Mouse (Mus musculus) gastrocnemius, postnatal 36 days (tissue): ENCODE results near the gene Ptprg. TPM values are rescaled to one million over a fixed set of nuclear protein-coding genes. Genes with fewer than 3 reads are reported as not detected.

Source experiments
- DNase-seq, 2 experiments: peaks; one replicate each; pipeline ENCODE4 v3.0.0; 2022
- intact Hi-C: fragments of 180-260 bp; cut with DNase I; formaldehyde crosslinking; loops from one replicate; pipeline ENCODE4 v1.15.1; 2025
- total RNA-seq, 2 experiments: library from RNA; stranded (reverse); gene quantifications; 2 replicates each; pipeline ENCODE4 v1.2.3; 2021

The Ptprg gene
- total RNA-seq, 2 experiments from 2014 or later, result 25.4 to 26.2 TPM

DNA sequence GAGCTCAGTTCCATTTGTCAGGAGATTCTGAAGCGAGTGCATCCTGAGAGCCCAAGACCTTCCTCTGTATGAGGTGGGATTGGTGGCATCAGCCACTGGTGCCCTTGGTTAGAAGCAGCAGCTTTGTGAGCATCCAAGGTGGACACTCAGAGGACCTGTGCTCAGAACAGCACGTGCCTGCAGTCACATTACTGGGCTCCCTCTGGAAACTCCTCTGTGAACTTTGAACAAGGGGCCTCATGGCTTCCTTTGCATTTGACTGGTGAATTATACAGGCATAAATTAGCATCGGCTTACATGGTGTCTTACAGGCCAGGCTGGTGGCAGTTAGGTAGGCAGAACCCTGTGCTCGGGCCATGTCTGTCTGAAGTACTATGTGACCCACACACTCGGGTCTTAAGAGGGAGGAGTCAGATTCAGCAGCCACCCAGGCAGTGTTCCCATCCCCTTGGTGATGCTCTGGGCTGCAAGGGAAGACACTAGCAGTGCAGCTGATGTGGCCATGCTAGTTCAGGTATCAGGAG lies 609.1 kb downstream of the Ptprg start:
- intact Hi-C loops, result no loop called here
- DNase-seq, result no peak

DNA sequence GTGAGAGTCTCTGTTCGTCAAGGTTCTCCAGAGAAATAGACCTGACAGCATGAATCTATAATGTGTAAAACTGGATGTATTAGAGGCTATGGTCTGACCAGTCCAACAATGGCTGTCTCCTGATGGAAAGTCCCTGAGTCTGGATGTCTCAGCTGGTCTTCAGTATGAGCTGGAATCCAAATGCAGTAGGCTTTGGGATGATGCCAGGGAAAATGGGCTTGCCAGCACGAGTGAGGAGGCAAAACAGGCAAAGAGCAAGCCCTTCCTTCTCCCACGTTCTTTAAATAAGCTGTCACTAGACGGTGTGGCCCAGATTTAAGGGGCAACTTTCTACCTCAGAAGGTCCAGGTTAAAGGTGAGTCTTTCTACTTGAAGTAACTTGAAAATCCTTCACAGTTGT lies 609.9 kb downstream of the Ptprg start:
- intact Hi-C loops, result no loop called here
- DNase-seq, result no peak

DNA sequence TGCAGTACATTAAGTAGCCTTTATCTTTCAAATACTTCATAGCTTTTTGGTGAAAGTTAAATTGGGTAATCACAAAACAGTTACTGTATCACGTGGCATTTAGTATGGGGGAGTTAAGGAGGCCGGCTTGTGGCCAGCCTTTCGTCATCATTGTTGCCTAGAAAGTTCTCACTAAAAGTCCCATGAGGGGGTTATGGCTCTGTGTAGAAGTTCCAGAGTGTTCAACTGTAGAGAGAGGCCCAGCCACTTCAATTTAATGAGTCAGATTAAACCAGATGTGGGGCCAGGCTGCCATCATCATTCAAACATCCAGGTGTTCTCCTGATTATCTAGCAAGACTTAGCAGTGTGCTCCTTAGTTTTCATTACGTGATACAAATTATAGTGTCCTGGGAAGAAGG lies 613.9 kb downstream of the Ptprg start:
- intact Hi-C loops, result no loop called here

DNA sequence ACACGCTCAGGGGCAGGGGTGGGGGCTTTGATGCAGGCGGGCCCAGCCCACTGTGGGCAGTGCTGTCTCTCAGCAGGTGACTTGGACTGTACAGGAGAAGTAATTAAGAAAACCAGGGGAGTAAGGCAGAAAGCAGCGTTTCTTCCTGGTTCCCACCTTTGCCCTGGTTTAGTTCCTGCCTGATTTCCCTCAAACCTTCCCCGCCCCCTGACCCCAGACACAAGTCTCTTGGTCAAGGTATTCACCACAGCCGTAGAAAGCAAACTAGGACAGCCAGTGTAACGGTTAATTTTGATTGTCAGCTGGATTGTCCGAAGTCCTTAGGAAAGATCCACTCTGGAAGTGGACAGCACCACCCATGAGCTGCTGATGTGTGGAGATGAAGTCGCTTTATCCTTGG lies 614.3 kb downstream of the Ptprg start:
- intact Hi-C loops, result no loop called here
- DNase-seq, result no peak

More for the DNA sequence above, 613.9 kb downstream of the Ptprg start:
- no peak for DNase-seq

DNA sequence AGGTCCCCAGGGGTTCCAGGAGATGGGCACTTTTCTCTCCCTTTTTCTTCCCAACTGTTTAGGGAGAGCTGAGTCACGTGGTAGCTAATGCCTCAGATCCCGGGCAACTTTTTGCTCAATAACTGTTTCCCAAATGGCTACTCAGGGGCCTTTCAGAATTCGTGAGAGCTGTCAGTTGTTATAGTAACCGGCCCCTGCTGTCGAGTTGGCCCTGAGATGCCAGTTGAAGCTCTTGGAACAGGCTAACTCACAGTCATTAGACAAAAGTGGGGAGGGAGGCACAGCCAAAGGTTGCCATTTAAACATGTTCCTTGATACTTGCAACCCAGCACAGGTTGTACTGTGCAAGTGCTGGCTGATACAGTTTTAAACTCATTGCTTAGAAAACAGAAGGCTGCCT lies 624.1 kb downstream of the Ptprg start:
- DNase-seq, result no peak
- intact Hi-C loops, result no loop called here

DNA sequence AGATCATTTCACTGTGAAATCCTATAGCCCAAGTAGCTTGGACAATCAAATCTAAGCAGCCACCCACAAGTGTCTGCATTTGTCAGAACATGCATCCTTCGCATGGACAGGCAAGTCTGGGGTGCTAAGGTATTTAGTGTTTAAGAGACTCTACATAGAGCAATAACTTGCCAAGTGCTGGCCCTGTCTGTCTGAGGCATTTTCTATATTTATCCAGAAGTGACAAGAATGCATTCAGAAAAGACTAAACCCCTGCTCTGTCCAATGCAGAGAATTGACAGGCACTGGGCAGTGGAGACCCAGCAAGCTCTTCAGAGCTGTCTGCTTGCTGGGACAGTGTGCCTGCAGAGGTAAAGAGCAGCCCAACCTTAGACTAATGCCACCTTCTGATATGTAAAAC lies 625.3 kb downstream of the Ptprg start:
- no peak for DNase-seq
- intact Hi-C loops, result no loop called here

DNA sequence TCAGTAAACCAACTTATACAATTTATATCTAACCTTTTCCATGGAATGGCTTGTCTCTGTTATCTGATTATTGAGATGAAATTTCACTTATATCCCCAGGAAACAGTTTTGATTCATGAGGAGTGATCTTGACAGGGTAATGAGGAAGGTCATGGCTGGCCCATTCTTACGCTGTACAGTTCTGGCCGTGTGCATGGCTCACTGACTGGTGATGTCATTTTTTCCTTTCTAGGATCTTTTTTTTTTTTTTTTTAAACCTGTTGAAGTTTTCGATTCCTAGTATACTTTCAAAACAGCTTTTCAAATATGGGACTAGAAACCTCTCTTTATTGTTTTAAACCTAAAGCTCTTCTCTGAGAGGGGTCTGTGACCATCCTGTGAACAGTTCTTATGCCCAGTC lies 626.8 kb downstream of the Ptprg start:
- intact Hi-C loops, result no loop called here
- no peak for DNase-seq

DNA sequence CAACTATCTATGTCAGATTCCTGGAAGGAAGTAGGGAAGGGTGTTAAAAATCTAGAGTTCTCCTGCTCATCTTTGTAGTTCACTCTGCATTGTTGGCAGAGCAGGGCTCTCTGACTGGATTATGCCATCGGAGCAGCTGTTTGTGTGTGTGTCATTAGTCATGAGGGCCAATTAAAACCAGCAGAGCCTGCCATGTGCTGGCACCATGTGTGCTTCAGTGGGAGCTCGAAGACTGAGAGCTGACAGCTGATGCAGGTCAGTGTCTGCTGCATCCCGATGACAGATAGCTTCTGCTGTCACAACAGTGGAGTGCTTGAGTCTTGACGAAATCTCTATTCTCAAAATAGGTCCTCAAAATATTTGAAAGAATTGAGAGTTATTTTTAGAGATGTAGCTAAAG lies 631.7 kb downstream of the Ptprg start:
- DNase-seq, result no peak
- intact Hi-C loops, result no loop called here

DNA sequence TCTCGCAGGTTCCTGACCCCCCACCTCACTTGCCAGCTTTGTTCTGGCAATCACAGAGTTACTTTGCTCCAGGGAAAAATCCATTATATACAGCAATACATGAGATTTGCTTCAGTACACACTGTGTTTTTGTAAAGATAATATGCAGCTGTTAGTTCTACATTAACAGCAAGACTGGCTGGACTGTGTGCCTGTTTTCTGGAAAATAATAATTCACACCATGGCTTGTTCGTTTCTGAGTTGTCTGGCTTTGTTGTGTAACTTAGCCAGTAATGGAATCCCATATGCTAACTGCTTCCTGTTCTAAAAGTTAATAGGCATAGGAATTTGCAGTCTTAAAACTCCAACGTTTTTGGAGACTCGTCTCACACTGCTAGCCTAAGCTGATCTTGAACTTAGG lies 635.0 kb downstream of the Ptprg start:
- DNase-seq, result no peak
- intact Hi-C loops, result no loop called here

DNA sequence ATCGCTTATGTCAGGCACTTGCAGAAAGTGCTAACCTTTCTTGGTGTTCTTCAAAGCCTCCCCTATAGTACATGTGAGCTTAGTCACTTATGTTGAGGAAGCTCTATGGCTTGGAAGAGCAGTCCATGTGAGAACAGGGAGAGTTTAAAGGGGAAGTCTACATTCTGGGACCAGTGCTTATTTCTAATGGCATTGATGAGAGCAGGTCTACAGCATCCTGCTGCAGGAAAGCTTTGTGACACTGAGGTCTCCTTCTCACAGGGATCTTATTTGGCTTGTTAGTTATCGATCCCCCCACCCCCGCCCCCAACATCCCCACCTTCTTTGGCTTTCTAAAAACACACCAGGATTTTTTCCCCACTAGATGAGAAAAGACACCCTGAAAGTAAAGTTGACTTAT lies 635.9 kb downstream of the Ptprg start:
- intact Hi-C loops, result no loop called here
- DNase-seq, result no peak

DNA sequence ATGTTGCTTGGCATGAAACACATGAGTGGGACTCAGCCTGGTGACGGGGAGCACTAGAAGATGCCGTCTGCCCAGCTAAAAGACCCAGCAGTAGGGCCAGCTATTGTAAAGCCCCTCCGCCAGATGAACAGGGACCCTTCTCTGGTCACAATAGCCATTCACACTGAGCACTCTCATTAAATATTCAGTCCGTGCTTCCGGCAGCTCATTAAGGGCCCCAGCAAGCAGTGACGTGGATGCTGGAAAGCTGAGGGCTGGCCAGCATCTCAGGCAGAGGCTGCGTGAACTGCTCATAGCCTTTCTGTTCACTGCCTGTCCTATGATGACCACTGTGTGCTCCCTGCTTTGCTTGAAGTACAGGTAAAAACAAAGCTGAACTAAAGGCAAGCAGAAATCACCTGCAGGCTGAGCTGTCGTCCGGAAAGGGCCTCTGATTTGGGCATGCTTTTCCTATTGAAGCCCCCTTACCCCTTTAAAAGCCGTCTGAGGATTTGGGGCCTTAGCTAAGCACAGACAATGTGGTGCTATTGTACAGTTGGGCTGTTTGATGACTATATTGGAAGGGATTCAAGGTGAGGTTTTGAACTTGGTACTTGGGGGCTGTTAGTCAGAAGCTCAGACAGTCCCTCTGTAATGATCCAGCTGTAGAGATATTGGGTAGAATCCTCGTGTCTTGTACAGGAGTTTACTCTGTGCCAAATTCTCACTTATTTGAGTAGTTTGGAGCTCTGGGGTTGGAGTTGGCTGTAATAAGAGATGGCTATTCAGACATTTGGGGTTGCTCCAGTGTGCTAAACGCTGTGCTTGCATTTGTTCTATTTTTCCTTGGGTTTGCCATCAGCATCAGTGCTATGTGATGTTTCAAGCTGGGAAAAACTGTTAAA lies 636.6 kb downstream of the Ptprg start:
- intact Hi-C loops, result no loop called here
- no peak for DNase-seq

DNA sequence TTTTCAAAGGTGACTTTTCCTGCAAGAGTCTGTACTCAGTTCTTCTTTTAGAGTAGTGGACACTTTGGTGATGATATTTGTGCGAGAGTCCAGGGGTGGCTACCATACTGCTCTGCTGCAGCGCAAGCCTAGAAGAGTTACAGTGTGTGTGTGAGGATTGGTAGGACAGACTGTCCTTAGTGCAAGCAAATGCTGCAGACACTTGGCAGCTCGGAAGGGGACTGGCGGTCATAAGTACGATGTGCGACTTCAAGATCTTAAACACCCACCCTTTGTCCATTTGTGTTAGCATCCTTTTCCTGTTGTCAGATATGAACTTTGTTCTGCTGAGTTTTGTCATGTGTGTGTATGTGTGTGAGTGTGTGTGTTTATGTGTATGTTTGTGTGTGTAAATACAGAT lies 637.7 kb downstream of the Ptprg start:
- DNase-seq, result no peak
- intact Hi-C loops, result no loop called here

DNA sequence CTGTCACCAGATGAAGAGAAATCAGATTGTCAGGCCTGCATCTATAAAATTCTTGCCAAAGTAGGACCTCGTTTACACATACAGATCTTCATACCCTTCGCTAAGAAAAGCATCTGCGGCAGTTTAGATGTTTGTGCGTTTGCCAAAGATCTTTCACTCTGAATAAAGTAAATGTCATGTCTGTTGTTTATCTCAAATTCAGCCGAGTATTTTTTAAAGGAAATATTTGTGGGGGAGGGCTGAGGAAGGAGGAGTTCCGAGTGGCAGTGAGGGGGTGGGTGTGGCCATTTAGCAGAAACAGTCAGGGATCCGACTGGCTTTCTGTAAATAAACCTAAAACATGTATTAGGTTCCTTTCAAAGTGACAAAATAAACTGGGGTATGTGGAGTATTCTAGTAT lies 645.4 kb downstream of the Ptprg start:
- intact Hi-C loops, result no loop called here
- no peak for DNase-seq

DNA sequence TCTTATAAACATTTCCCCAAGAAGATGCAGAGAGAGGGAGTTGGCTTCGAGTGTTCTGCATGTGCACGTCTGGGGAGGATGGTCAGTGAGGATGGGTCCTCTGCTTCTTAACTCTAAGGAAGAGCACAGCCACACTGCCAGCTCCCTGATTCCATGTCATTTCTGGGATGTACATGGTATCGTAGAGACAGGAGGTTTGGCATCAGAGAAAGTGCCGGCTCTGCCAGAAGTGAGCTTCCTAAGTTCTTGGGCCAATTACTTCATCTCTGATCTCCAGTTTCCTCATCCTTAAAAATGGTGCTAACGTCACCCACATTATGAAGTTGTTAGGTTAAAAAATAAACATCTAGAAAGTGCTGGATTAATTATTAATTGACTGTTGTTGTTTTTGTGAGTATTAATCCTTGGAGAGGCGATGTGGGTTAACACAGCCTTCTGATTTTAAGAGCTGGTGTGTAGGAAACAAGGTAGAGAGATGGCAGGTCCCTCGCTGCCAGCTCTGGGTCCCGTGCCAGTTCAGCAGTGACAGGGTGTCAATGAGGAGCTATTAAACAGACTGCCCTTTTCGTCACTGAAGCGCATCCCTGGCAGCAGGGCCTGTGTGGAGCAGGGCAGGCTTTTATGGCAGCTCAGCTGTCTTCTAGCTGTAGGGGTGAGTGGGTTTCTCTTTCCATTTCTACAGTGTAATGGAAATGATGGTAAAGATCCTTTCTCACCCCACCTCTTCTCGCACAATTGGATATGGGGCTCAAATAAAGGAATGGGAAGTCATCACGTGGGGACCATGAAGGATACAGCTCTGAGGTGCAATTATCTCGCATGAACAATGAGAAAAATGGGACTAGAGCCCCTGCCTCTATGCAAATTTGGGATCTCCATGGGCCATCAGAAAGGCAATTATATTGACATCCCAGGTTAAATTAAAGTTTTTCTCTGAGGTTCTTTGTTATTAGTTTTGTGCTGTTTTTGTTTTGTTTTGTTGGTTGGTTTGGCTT lies 646.9 kb downstream of the Ptprg start:
- DNase-seq, result no peak
- intact Hi-C loops, result no loop called here

DNA sequence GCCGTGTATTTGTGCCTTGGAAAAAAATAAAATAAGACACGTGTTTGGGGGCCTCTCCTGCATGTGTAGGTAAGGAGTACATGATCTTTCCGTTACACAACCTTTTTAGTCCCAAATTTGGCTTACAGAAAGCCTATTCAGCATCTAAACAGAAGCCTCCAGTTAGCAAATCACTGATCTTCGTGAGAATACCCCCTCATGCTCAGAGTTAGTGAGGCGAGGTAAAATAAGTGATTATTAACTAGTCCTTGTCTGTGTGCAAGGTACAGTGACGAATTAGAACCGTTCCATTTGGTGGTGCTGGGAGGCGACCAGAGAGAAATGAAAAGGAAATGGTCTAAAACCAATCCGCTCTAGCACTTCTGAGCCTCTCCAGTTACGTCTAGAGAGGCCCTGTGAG lies 648.9 kb downstream of the Ptprg start:
- DNase-seq, result no peak
- intact Hi-C loops, result no loop called here

DNA sequence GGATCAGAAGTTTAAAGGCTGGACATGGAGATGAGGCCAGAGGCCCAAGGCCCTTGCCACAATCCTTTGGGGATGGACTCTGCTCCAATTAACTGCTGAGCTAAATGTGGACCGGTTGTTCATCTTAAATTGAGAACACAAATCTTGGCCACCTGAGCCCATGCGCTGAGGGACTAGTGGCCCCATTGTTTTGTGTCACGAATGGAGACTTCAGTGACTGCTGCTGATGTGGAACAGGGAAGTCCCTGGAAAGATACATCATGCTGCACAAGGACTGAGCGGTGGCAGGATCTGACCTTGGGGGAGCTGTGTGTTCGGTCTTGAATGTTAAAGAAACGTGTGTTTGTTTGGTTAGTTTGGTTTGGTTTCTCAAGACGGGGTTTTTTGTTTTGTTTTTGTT lies 649.7 kb downstream of the Ptprg start:
- intact Hi-C loops, result no loop called here
- DNase-seq, result no peak

DNA sequence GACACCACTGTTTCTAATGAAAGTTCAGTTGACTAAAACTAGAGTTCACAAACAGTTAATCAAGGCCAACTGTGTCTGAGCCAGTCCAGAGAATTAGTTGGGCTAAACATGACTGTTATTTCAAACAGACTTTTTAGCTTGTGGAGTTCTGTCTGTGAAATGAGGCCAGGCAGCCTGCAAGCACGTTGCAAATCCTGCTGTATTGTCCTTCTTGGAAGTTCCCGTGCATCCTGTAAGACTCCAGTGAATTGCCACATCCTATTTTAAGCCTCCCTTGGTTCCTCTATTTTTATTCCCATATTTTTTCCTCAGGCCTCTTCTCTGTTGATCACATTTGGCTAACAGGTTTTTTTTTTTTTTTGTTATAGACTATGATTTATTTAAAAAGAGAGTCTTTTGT lies 652.8 kb downstream of the Ptprg start:
- no peak for DNase-seq
- intact Hi-C loops, result no loop called here

DNA sequence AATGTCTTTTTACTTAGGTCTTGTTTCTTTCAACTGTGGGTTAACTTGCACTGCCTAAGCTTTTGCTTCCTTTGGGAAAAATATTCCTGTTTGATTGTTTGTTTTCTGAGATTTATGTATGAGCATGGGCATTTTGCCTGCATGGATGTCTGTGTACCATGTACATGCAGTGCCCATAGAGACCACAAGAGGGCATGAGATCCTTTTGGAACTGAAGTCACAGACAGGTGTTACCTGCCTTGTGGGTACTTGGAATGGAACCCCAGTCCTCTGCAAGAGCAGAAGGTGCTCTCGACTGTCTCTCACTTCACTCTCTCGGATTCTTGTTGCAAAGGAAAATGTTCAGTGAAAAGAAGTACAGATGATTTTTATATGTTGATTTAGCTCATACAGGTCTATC lies 655.2 kb downstream of the Ptprg start:
- intact Hi-C loops, result no loop called here
- DNase-seq, result no peak

DNA sequence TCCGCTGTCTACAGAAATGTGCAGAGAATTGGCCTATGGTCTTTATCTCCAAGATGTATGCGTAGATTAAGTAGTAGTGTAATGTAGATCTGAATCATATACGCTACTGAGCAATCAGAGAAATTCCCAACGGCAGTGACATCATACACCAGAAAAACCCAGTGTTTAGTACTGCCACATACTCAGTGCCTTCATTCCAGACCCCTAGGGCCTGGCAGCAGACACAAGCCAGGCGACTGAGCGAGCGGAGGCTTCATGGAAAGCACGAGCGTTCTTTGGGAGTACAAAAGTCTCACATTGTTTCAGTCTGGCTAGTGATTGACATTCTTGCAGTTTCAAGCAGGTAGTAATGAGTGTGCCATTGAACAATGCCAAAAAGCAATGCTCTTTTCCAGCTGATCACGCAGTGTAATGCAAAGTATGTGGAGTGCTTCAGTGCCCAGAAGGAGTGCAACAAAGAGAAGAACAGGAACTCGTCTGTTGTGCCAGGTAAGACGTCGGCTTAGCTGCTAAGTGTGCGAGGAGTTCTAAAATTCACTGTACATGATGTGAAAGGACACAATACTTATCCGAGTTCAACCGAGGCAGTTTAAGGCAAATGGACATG lies 665.3 kb downstream of the Ptprg start:
- intact Hi-C loops, result no loop called here
- DNase-seq, result no peak

DNA sequence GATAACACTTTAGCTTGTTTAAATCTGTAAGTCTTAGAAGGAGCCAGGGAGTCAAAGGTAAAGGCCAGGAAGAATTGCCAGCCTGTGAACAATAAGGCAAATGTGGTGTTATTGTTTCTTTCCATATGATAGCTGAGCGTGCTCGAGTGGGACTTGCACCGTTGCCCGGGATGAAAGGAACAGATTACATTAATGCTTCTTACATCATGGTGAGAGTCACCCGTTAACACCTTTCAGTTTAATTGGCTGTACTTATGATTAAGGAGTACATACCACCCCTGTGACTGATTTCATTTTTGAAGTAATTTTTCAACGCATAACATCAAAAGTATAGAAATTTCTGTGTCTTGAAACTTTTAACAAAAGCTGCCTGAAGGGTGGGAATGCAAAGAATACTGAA lies 666.5 kb downstream of the Ptprg start:
- intact Hi-C loops, result no loop called here
- DNase-seq, result no peak

DNA sequence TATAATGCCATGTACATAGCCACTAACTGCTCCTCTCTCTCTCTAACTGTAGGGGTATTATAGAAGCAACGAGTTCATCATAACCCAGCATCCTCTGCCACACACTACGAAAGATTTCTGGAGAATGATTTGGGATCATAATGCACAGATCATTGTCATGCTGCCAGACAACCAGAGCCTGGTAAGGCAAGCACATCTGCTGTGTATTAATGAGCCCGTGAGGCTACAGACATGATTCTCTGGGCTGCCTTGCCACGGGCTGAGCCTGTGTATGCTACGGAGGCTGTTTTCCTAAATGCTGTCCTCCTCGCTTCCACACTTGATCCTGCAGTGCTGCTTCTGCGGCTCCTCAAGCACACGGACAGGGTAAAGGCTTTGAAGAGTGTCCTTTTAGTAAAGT lies 667.2 kb downstream of the Ptprg start:
- no peak for DNase-seq
- intact Hi-C loops, result no loop called here
